In genomic region chr4:109115742-109116141, GRCm38 (mm10) we compare ENCODE assay signal across 14 mouse cellular contexts.
DNase-seq lines count a peak whose midpoint lies in the region; ATAC-seq and TF ChIP-seq lines count a peak whose summit lies in the region.
"Had no signal": no experiment of that assay in that cellular context is flagged by ENCODE, and none has a peak within 500 bp of the region (broad histone marks: within the 10 kb centered on the region; RNA-seq: fewer than 3 reads in every experiment).

No protein-coding gene starts in this region.

- no peak overlapping the region for H3K4me2 ChIP-seq in neural tube, embryonic 15.5 days
- H3K4me2 ChIP-seq in intestine, postnatal 0 days (replicated peaks; ENCODE audit: low read depth) = no peak overlapping the region
- H3K4me2 ChIP-seq: neural tube, embryonic 12.5 days had no signal

- H3K27ac ChIP-seq in neural tube, embryonic 15.5 days (replicated peaks) = 0 out of 2 replicates have a peak overlapping the region, but pooled peaks have one; percentile 3
- no peak overlapping the region for H3K27ac ChIP-seq in intestine, postnatal 0 days (ENCODE audit: low read depth, low read length)
- H3K27ac ChIP-seq: neural tube, embryonic 12.5 days; stomach, embryonic 15.5 days had no signal

- no peak overlapping the region for H3K4me3 ChIP-seq in neural tube, embryonic 15.5 days (replicated peaks)
- no peak overlapping the region for H3K4me3 ChIP-seq in intestine, postnatal 0 days (ENCODE audit: low read depth, low read length)
- H3K4me3 ChIP-seq: lung, embryonic 15.5 days; neural tube, embryonic 12.5 days; stomach, embryonic 15.5 days had no signal

- H3K27me3 ChIP-seq in neural tube, embryonic 15.5 days (replicated peaks) = no peaks in the 10 kb centered on the region
- H3K27me3 ChIP-seq in intestine, postnatal 0 days (replicated peaks; ENCODE audit: control insufficient read depth, insufficient read depth, low read length) = no peaks in the 10 kb centered on the region
- H3K27me3 ChIP-seq: lung, embryonic 15.5 days; megakaryocyte, embryonic 14.5 days; neural tube, embryonic 12.5 days; stomach, embryonic 15.5 days had no signal

- no peak for ATAC-seq in neural tube, embryonic 15.5 days (ENCODE audit: low FRiP score)
- no peak for ATAC-seq in intestine, postnatal 0 days
- ATAC-seq: forebrain, postnatal 0 days; midbrain, embryonic 16.5 days had no signal

- no peaks in the 10 kb centered on the region for H3K36me3 ChIP-seq in neural tube, embryonic 15.5 days
- no peaks in the 10 kb centered on the region for H3K36me3 ChIP-seq in intestine, postnatal 0 days (ENCODE audit: control insufficient read depth, insufficient read depth)
- H3K36me3 ChIP-seq: lung, embryonic 15.5 days; neural tube, embryonic 12.5 days; stomach, embryonic 15.5 days had no signal

- H3K9ac ChIP-seq in neural tube, embryonic 15.5 days (replicated peaks) = no peak overlapping the region
- H3K9ac ChIP-seq in intestine, postnatal 0 days (ENCODE audit: low read depth, low read length) = no peak overlapping the region
- H3K9ac ChIP-seq: forebrain, postnatal 0 days; lung, embryonic 15.5 days; neural tube, embryonic 12.5 days; stomach, embryonic 15.5 days had no signal

- no peak for TF ChIP-seq CTCF in intestine, postnatal 0 days (IDR thresholded peaks at IDR 0.05; ENCODE audit: low read depth)

- H3K4me1 ChIP-seq in neural tube, embryonic 15.5 days = peaks cover 28% of the 10 kb centered on the region
- H3K4me1 ChIP-seq in intestine, postnatal 0 days (replicated peaks; ENCODE audit: control insufficient read depth, insufficient read depth, low read length) = peaks cover 6% of the 10 kb centered on the region

- 25% methylated on average over 1 of the region's 1 CpGs for WGBS in neural tube, embryonic 15.5 days
- WGBS in intestine, postnatal 0 days = 37% methylated on average over 1 of the region's 1 CpGs

- peak; percentile 41 for DNase-seq in heart, adult 11 months
- DNase-seq in heart, postnatal 25 days (ENCODE audit: low spot score) = no peak
- DNase-seq in kidney, postnatal 10 days = peak; percentile 52
- DNase-seq in kidney, adult 11 months = no peak
- DNase-seq in neural tube, embryonic 10.5 days (ENCODE audit: extremely low spot score, low spot score) = no peak
- DNase-seq: forebrain, postnatal 0 days; thymus, adult 2 months had no signal

- intact Hi-C loops in heart, postnatal 25 days (cut with DNase I) = loop anchor here (5.0 kb wide), 1 partner anchor 37 kb away; no protein-coding TSS in a partner anchor

- H3K9me3 ChIP-seq in neural tube, embryonic 15.5 days (replicated peaks) = no peaks in the 10 kb centered on the region
- no peaks in the 10 kb centered on the region for H3K9me3 ChIP-seq in intestine, postnatal 0 days (ENCODE audit: control insufficient read depth)
- H3K9me3 ChIP-seq: lung, embryonic 15.5 days; megakaryocyte, embryonic 14.5 days; neural tube, embryonic 12.5 days; stomach, embryonic 15.5 days had no signal

Comparison
In these comparisons a context has a peak if more than half of its experiments do, and no peak if none do; other contexts are left out.
1. DNase-seq: peak in heart, adult 11 months (single experiment) and kidney, postnatal 10 days (single experiment); none in heart, postnatal 25 days (single experiment), kidney, adult 11 months (single experiment) and neural tube, embryonic 10.5 days (single experiment).